Comparison of ENCODE assay signal across 20 mouse cellular contexts in genomic region chr13:41614982-41615381, GRCm38 (mm10). TPM values are rescaled to one million over a fixed set of nuclear protein-coding genes. Genes with fewer than 3 reads are reported as not detected.
DNase-seq lines count a peak whose midpoint lies in the region; ATAC-seq and TF ChIP-seq lines count a peak whose summit lies in the region.
"Had no signal": no experiment of that assay in that cellular context is flagged by ENCODE, and none has a peak within 500 bp of the region (broad histone marks: within the 10 kb centered on the region; RNA-seq: fewer than 3 reads in every experiment).

No protein-coding gene starts in this region.

- dilution Hi-C loops in CH12.LX (cut with MboI; ENCODE audit: extremely low pct_ligation_motif_present, extremely low pct_unique_long_range_greater_than_20kb, low sequenced_read_pairs): no loop called here

- H3K4me2 ChIP-seq in hindbrain, embryonic 13.5 days: no peak overlapping the region
- no peak overlapping the region for H3K4me2 ChIP-seq in midbrain, embryonic 13.5 days (replicated peaks)
- H3K4me2 ChIP-seq in midbrain, embryonic 11.5 days: no peak overlapping the region
- H3K4me2 ChIP-seq in CH12.LX (ENCODE audit: insufficient read depth, low read depth, poor library complexity, severe bottlenecking): peak overlapping the region; percentile 25; the same call in 1 of the 2 replicates
- H3K4me2 ChIP-seq: embryonic facial prominence, embryonic 12.5 days; forebrain, embryonic 12.5 days; heart, embryonic 12.5 days; hindbrain, embryonic 12.5 days had no signal

- H3K9ac ChIP-seq in hindbrain, embryonic 13.5 days: no peak overlapping the region
- no peak overlapping the region for H3K9ac ChIP-seq in midbrain, embryonic 13.5 days (replicated peaks)
- no peak overlapping the region for H3K9ac ChIP-seq in midbrain, embryonic 11.5 days (ENCODE audit: low read length)
- H3K9ac ChIP-seq in CH12.LX (ENCODE audit: insufficient read depth, low read depth): no peak overlapping the region
- H3K9ac ChIP-seq: embryonic facial prominence, embryonic 12.5 days; forebrain, embryonic 12.5 days; heart, embryonic 12.5 days; hindbrain, embryonic 12.5 days had no signal

- no peaks in the 10 kb centered on the region for H3K27me3 ChIP-seq in hindbrain, embryonic 10.5 days (ENCODE audit: insufficient read depth, poor library complexity, severe bottlenecking)
- H3K27me3 ChIP-seq in hindbrain, embryonic 13.5 days: no peaks in the 10 kb centered on the region
- H3K27me3 ChIP-seq in midbrain, embryonic 13.5 days: no peaks in the 10 kb centered on the region
- no peaks in the 10 kb centered on the region for H3K27me3 ChIP-seq in midbrain, embryonic 11.5 days (ENCODE audit: control insufficient read depth, insufficient read depth, low read length)
- H3K27me3 ChIP-seq in CH12.LX (replicated peaks): no peaks in the 10 kb centered on the region
- no peaks in the 10 kb centered on the region for H3K27me3 ChIP-seq in splenic B cell, adult 2 months (ENCODE audit: control insufficient read depth, insufficient read depth, low read length, poor library complexity, severe bottlenecking)
- H3K27me3 ChIP-seq: embryonic facial prominence, embryonic 12.5 days; forebrain, embryonic 12.5 days; heart, embryonic 12.5 days; hindbrain, embryonic 12.5 days had no signal

- WGBS in hindbrain, embryonic 10.5 days: 28% methylated on average over 5 of the region's 5 CpGs
- 44% methylated on average over 5 of the region's 5 CpGs for WGBS in hindbrain, embryonic 13.5 days
- 22% methylated on average over 5 of the region's 5 CpGs for WGBS in midbrain, embryonic 13.5 days
- 29% methylated on average over 5 of the region's 5 CpGs for WGBS in midbrain, embryonic 11.5 days

- no peak for TF ChIP-seq RAD21 in CH12.LX (IDR thresholded peaks at IDR 0.05; ENCODE audit: low read depth, low read length)

- peaks cover 16% of the 10 kb centered on the region for H3K4me1 ChIP-seq in hindbrain, embryonic 10.5 days (replicated peaks)
- H3K4me1 ChIP-seq in hindbrain, embryonic 13.5 days (replicated peaks): peaks cover 18% of the 10 kb centered on the region
- H3K4me1 ChIP-seq in midbrain, embryonic 13.5 days (replicated peaks): peaks cover 17% of the 10 kb centered on the region
- peaks cover 5% of the 10 kb centered on the region; the same call in 1 of the 2 replicates for H3K4me1 ChIP-seq in midbrain, embryonic 11.5 days (ENCODE audit: control insufficient read depth, insufficient read depth, low read length)
- H3K4me1 ChIP-seq in CH12.LX (ENCODE audit: control insufficient read depth in 1 of 2, insufficient read depth in 2 of 2): peaks cover 13 to 35% of the 10 kb centered on the region in 2 experiments
- H3K4me1 ChIP-seq: embryonic facial prominence, embryonic 12.5 days had no signal

- ATAC-seq in hindbrain, embryonic 13.5 days (ENCODE audit: low FRiP score): no peak
- 0 out of 2 replicates have a peak, but pooled peaks have one; percentile 43 for ATAC-seq in midbrain, embryonic 13.5 days
- ATAC-seq in midbrain, embryonic 11.5 days (ENCODE audit: low FRiP score): no peak
- ATAC-seq: forebrain, embryonic 16.5 days; hindbrain, postnatal 0 days had no signal

- TF ChIP-seq POLR2A in CH12.LX (IDR thresholded peaks at IDR 0.05; ENCODE audit: low read depth, low read length): no peak

- DNase-seq in hindbrain, embryonic 10.5 days (ENCODE audit: low spot score): no peak
- no peak for DNase-seq in midbrain, embryonic 11.5 days (ENCODE audit: low spot score, missing footprints)
- peak; percentile 51 for DNase-seq in CH12.LX (ENCODE audit: extremely low read depth)
- DNase-seq in splenic B cell, adult 2 months (ENCODE audit: low read depth, low spot score): peak; percentile 37
- DNase-seq: adrenal gland, adult 8-10 months; adrenal gland, postnatal 36 days; cerebellum, adult 2 months; cerebellum, postnatal 10 days; embryo, embryonic 11 days; gastrocnemius, postnatal 14 days; heart, adult 2 months had no signal

- peak overlapping the region; percentile 19; the same call in 1 of the 2 replicates for H3K27ac ChIP-seq in hindbrain, embryonic 10.5 days
- H3K27ac ChIP-seq in hindbrain, embryonic 13.5 days: no peak overlapping the region
- no peak overlapping the region for H3K27ac ChIP-seq in midbrain, embryonic 13.5 days
- no peak overlapping the region for H3K27ac ChIP-seq in midbrain, embryonic 11.5 days (ENCODE audit: low read depth, low read length)
- H3K27ac ChIP-seq in CH12.LX (ENCODE audit: insufficient read depth, low read depth): peak overlapping the region; percentile 3; the same call in 1 of the 2 replicates
- H3K27ac ChIP-seq: embryonic facial prominence, embryonic 12.5 days; forebrain, embryonic 12.5 days; heart, adult 2 months; hindbrain, embryonic 12.5 days; hindbrain, postnatal 0 days had no signal

- H3K9me3 ChIP-seq in hindbrain, embryonic 10.5 days: no peaks in the 10 kb centered on the region
- no peaks in the 10 kb centered on the region for H3K9me3 ChIP-seq in hindbrain, embryonic 13.5 days
- H3K9me3 ChIP-seq in midbrain, embryonic 13.5 days: no peaks in the 10 kb centered on the region
- no peaks in the 10 kb centered on the region for H3K9me3 ChIP-seq in midbrain, embryonic 11.5 days (ENCODE audit: control insufficient read depth, low read length)
- H3K9me3 ChIP-seq in CH12.LX (replicated peaks; ENCODE audit: low read length): no peaks in the 10 kb centered on the region
- H3K9me3 ChIP-seq: embryonic facial prominence, embryonic 12.5 days; forebrain, embryonic 12.5 days; G1E; heart, embryonic 12.5 days; hindbrain, embryonic 12.5 days had no signal

- in situ Hi-C loops in CH12.LX (cut with MboI; ENCODE audit: low pct_ligation_motif_present, low pct_unique_long_range_greater_than_20kb, low sequenced_read_pairs): no loop called here

- no peak for TF ChIP-seq CTCF in CH12.LX (conservative IDR thresholded peaks at IDR 0.05 in 1 of 2, IDR thresholded peaks at IDR 0.05 in 1 of 2; ENCODE audit: low read depth in 2 of 2, low read length in 2 of 2)

- H3K36me3 ChIP-seq in hindbrain, embryonic 10.5 days: no peaks in the 10 kb centered on the region
- H3K36me3 ChIP-seq in hindbrain, embryonic 13.5 days: no peaks in the 10 kb centered on the region
- H3K36me3 ChIP-seq in midbrain, embryonic 13.5 days: no peaks in the 10 kb centered on the region
- H3K36me3 ChIP-seq in midbrain, embryonic 11.5 days (ENCODE audit: control insufficient read depth, insufficient read depth, low read length): no peaks in the 10 kb centered on the region
- H3K36me3 ChIP-seq in CH12.LX (replicated peaks in 1 of 2; ENCODE audit: control insufficient read depth in 1 of 2, insufficient read depth in 1 of 2, low read length in 1 of 2): peaks cover 0 to 19% of the 10 kb centered on the region in 2 experiments
- H3K36me3 ChIP-seq in splenic B cell, adult 2 months (ENCODE audit: control insufficient read depth, insufficient read depth, low read length, poor library complexity, severe bottlenecking): no peaks in the 10 kb centered on the region
- H3K36me3 ChIP-seq: embryonic facial prominence, embryonic 12.5 days; forebrain, embryonic 12.5 days; heart, embryonic 12.5 days; hindbrain, embryonic 12.5 days had no signal

- H3K79me2 ChIP-seq in CH12.LX (replicated peaks; ENCODE audit: control insufficient read depth, extremely low read depth, insufficient read depth, poor library complexity, severe bottlenecking): peaks cover 23% of the 10 kb centered on the region

- no peak for TF ChIP-seq EP300 in CH12.LX (IDR thresholded peaks at IDR 0.05; ENCODE audit: low read length)

- H3K4me3 ChIP-seq in hindbrain, embryonic 10.5 days: no peak overlapping the region
- H3K4me3 ChIP-seq in hindbrain, embryonic 13.5 days: no peak overlapping the region
- H3K4me3 ChIP-seq in midbrain, embryonic 13.5 days (replicated peaks): no peak overlapping the region
- H3K4me3 ChIP-seq in midbrain, embryonic 11.5 days (ENCODE audit: low read depth, low read length): no peak overlapping the region
- H3K4me3 ChIP-seq in CH12.LX (replicated peaks in 1 of 3; ENCODE audit: low read depth in 2 of 3, low read length in 2 of 3, poor library complexity in 1 of 3): no peak overlapping the region
- H3K4me3 ChIP-seq: embryonic facial prominence, embryonic 12.5 days; forebrain, embryonic 12.5 days; heart, adult 2 months; heart, embryonic 12.5 days; hindbrain, embryonic 12.5 days had no signal

TF ChIP-seq in CH12.LX, 34 proteins besides CTCF, POLR2A, EP300 and RAD21:
- no peak for TF ChIP-seq ELF1 (IDR thresholded peaks at IDR 0.05; ENCODE audit: low read depth, low read length)
- TF ChIP-seq BHLHE40 (IDR thresholded peaks at IDR 0.05; ENCODE audit: low read depth, low read length): peak; percentile 74
- no peak for TF ChIP-seq USF2 (conservative IDR thresholded peaks at IDR 0.05; ENCODE audit: low read depth, low read length)
- TF ChIP-seq ETS1 (conservative IDR thresholded peaks at IDR 0.05; ENCODE audit: low read depth, low read length): peak; percentile 23; the same call in 1 of the 2 replicates
- 0 out of 2 replicates have a peak, but pooled peaks have one; percentile 35 for TF ChIP-seq MXI1 (IDR thresholded peaks at IDR 0.05; ENCODE audit: low read depth, low read length)

RNA-seq across cellular contexts. Expression of gene Tmem170b, which starts 9.3 kb away (rescaled TPM):
- 12.0 and 14.5 TPM in 2 replicates for polyA plus RNA-seq in hindbrain, embryonic 10.5 days (2016; fragmentation: Nextera tagmentation; extraction: Ambion mirVana)
- polyA plus RNA-seq in hindbrain, embryonic 13.5 days (2015; fragmentation: Nextera tagmentation; extraction: Ambion mirVana): 37.8 and 37.9 TPM in 2 replicates
- polyA plus RNA-seq in midbrain, embryonic 13.5 days (2015; fragmentation: Nextera tagmentation; extraction: Ambion mirVana): 36.1 and 37.5 TPM in 2 replicates
- polyA plus RNA-seq in midbrain, embryonic 11.5 days (2014; fragmentation: Nextera tagmentation; extraction: Ambion mirVana): 23.8 and 25.9 TPM in 2 replicates
- total RNA-seq in CH12.LX (2012; rRNA removed) (5.0 and 5.4 TPM in 2 replicates), CH12.LX (2014; rRNA removed) (4.9 and 5.5 TPM in 2 replicates)
- polyA plus RNA-seq in CH12.LX (2012; ENCODE audit: insufficient read length, low read depth): 5.2 and 5.9 TPM in 2 replicates

Comparison
In these comparisons a context has a peak if more than half of its experiments do, and no peak if none do; other contexts are left out.
1. H3K27ac ChIP-seq: peak in hindbrain, embryonic 10.5 days (single experiment) and CH12.LX (single experiment); none in hindbrain, embryonic 13.5 days (single experiment), midbrain, embryonic 13.5 days (single experiment) and midbrain, embryonic 11.5 days (single experiment).
2. DNase-seq: peak in CH12.LX (single experiment) and splenic B cell, adult 2 months (single experiment); none in hindbrain, embryonic 10.5 days (single experiment) and midbrain, embryonic 11.5 days (single experiment).